Mouse (Mus musculus) kidney, postnatal 14 days (tissue): ENCODE results near the gene Dop1b.
"Not testable (repeated sequence)": the region's sequence is repeated elsewhere in the genome, so short reads cannot be mapped to it uniquely, and the experiment has no call there.

ENCODE experiments used
- DNase-seq: peaks from one replicate; pipeline ENCODE4 v3.0.0; 2022; ENCODE audit warnings: mixed read lengths

Gene Dop1b

DNA sequence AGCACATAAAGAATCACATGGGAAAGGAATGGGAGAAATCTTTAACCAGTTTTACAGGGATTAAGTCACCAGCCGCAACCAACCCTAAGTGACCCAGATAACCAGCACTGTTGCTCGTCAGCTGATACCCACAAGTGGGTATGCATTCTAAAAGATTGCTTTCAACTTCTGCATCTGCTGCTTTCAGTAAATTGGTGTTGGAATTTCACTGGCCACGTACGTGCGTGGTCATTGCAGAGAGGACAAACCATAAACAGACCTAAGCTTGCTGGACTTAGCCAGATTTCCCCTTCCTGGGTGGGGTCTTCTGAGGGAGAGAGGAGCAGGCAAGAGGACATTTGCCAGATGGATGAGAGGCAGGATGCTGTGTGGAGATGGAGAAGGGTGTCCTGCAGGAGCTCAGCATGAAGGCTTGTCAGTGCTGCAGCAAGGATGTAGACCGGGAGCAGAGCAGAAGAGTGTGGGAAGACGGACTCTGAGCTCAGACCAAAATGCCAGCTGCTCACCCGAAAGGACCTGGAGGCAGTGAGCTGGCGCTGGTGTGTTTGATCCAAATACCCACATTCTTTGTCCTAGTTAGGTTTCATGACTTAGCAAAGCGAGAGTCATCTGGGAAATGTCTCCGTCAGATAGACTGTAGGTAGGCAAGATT is 86.3 kb downstream of the Dop1b start:
- DNase-seq, result no peak

DNA sequence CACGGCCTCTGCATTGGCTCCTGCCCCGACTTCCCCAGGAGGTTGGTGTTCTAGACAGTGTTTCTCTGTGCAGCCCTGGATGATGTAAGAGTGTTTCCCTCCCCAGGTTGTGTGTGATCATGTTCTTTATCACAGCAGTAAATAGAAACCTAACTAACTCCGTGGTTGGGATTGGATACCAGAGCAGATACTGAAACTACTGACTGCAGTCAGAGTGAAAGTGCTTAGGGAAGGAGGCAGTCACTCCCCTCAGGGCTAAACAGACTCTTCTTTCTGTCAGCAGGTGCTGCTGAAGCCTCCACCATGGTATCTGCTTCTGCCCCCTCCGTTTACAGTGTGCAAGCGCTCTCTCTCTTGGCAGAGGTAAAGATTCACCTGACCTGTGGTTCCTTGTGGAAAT is 86.9 kb downstream of the Dop1b start:
- DNase-seq, result no peak

DNA sequence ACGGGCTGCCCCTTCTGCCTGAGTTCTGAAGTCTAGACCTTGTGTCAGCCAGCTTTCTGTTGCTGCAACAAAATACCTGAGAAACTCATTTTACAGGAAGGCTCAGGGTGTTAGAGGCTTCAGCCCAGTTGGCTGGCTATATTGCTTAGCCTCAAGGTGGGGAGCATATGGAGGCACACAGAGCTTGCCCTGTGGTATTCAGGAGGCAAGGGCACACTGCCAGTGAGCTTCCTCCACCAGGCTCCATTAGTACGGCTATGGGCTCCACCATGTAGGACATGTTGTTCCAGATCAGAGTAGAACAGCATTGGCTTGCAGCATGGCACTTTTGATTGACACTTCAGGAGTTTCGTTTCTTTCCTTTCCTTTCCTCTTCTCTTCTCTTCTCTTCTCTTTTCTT is 87.4 kb downstream of the Dop1b start:
- no peak for DNase-seq

DNA sequence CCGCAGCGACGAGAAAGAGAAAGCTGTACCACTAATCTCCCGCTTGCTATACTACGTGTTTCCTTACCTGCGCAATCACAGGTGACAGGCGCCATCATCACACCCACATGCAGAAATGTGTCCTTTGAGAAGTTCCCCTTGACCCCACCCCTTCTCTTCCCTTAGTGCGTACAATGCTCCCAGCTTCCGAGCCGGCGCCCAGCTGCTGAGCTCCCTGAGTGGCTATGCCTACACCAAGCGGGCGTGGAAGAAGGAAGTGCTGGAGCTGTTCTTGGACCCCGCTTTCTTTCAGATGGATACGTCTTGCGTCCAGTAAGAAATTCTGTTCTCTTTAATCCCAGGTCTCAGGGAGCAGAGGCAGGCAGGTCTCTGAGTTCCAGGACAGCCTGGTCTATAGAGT is 88.2 kb downstream of the Dop1b start:
- no peak for DNase-seq

DNA sequence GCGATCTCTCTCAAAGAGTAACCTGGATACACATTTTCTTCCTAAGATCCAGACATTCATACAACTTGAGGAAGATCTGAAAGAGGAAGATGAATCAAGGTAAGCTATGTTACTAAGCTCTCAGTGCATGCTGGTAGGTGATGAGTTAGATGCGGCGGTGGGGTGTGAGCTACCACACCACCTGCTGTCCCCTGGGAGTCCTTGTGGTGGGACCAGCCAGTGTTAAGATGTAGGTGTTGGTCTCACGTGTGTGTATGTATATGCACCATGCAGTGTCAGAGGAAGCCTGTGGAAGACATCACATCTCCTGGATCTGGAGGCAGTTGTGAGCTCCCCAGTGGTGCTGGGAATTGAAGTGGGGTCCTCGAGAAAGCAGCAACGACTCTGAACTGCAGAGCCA is 95.5 kb downstream of the Dop1b start:
- no peak for DNase-seq

DNA sequence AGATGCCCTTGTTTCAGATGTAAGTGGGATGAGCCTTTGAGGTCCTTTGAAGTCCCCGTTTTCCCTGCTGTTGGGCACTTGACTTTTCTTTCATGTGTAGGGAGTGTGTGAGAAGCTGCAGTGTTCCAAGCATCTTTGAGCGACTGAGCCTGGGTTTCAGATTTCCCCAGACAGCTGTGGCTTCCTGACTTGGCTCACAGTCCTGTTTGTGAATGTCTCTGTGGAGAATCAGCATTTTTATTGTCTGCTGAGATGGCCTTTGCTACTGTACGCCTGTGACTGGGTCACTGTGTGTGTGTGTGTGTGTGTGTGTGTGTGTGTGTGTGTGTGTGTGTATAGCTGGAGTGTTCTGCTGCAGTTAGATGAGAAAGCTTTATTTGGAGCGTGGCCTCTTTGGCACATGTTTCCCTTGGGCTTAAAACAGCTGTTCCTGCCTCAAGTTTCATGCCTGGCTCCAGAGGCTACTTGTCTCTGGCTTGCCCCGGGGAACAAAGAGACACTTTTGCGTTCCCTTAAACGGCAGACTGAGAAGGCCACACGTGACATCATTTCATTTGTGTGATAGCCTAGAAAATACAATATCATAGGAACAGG is 96.4 kb downstream of the Dop1b start:
- DNase-seq, result peak; percentile 90

DNA sequence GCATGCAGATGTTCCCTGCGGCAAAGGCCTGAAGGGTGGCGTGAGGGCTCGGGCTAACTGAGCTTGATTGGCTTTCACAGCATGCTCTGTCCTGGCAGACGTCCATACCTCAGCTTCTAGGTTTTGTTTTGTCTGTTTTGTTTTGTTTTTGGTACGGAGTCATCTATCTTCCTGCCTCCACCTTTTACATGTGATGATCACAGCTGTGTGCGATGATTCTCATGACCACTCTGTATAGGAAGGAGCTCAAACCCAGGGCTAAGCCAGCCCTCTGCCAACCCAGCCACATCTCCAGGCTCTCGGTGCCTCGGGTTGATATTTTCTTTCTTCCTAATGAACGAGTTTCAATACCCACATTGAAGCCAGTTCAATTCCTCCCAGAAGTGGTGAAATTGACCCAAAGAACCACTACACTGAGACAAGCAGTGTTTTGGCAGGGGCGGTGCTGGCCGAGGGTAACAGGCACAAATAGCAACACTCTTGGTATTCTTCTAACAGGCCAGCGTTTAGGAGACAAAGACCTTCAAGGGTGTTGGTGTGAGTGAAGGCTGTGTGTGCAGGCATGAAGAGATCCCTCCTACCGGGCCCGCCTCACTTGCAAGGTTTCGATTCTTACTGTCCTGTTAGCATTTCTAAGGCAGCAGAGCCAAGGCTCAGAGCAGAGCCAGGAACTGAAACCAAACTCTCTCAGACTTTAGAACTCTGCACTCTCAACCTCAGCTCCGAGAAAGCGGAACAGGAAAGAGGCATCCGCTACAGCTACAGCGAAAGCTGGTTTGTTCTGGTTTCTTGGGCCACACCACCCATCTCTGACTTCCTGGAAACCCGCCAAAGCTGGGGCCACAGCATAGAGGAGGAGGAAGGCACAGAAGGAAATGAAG is 104.4 kb downstream of the Dop1b start:
- peak; percentile 87 for DNase-seq

DNA sequence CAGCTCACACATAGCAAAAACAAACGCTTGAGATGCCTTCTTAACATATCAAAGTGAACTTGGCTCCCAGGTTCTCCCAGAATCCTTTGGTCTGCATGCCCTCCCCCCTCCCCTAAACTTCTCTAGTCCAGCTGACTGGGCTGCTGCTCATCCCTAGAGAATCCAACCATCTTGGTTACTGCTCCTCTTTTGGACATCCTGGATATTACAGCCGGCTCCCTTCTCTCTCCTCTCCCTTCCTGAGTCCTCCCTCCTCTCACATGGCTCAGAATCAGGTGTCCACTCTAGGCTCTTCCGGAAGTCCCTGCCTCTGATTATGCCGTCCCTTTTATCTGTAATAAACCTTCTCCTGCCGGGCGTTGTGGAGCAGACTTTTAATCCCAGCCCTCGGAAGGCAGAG is 105.2 kb downstream of the Dop1b start:
- no peak for DNase-seq

DNA sequence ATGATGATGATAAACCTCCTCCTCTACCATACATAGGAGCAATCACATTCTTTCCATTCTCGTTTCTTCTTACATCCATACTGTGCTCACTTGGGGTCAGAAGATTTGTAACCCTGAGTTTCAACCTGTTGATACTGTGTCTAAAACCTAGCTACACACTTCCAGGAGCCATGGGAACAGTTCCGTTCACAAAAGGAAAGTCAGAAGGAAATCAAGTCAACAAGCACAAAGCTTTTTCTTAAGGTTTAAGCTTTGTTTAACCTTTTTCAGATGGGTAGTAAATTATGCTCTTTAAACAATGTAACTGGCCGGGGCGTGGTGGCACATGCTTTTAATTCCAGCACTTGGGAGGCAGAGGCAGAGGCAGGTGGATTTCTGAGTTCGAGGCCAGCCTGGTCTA is 105.7 kb downstream of the Dop1b start:
- DNase-seq, result no peak

DNA sequence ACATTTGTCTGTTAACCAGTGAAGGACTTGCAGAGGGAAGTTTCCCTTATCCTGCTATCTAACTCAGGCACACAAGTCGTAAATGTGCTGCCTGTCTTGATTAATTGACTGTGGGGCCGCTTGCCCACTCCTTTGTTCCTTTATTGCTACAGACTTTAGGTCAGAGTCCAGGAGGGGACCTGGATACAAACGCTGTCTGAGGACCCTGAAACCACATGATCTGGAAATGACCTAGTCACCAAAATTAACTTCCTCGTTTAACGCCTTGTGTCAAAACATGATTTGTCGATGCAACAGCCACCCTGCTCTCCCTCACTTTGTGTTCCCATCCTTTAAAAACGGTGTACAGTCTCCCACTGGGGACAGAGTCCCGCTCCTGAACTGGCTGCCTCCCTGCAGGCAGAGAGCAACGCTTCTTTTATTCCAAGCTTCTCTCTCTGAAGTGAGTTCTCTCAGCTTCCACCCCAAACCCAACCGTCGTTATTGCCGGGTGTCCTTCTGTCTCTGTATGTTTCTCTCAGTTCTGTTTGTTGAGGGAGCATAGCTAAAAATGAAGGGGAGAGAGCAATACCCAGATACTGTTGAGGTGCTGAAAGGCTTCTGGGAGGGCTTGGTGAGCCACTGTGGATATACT is 107.1 kb downstream of the Dop1b start:
- peak; percentile 33 for DNase-seq

DNA sequence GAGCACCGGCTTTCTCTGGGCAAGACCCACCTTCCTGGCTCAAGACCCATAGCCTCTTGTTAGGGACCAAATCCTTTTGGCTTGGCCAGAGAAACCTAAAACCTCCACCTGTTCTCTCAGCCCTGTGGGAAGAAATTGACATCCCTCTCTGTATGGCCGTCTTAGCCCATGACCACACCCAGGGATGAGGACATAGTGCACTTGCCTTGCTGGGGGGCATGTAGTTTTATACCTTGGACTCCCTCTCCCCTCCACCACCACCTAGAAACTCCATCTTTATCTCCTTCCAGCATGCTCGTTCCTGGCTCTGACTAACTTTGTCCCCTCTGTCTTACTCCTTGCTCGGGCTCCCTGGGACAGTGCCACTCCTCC is 107.6 kb downstream of the Dop1b start:
- no peak for DNase-seq

DNA sequence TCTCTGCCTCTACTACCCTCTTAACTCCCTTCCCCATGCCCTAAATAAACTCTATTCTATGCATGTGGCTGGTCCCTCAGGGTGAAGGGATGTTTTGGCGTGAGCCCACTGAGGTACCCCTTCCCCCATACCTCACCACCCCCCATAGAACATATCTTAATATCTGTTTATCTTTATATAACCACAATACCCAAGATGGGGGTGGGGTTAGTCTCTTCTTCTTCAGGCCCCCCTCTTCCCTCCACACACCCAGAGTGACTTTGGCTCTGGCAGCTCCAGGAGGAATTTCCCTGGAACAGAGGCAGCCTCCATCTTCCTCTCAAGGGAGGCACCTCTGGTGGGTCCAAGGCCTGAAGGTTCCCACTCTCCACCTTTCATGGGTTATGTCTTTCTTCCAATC is 108.3 kb downstream of the Dop1b start:
- DNase-seq, result no peak

DNA sequence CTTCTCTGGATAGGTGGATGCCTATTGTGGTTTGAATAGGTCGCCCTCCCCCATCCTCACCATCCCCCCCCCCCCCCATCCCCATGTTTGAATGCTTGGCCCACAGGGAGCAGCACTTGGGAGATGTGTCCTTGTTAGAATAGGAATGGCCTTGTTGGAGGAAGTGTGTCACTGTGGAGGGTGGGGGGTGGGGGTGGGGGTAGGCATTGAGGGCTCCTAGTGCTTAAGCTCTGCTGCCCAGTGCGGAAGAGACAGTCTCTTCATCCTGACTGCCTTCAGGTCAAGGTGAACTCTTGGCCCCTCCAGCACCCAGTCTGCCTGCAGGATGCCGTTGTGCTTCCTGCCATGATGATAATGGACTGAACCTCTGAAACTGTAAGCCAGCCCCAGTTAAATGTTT is 110.0 kb downstream of the Dop1b start:
- DNase-seq, result no peak

DNA sequence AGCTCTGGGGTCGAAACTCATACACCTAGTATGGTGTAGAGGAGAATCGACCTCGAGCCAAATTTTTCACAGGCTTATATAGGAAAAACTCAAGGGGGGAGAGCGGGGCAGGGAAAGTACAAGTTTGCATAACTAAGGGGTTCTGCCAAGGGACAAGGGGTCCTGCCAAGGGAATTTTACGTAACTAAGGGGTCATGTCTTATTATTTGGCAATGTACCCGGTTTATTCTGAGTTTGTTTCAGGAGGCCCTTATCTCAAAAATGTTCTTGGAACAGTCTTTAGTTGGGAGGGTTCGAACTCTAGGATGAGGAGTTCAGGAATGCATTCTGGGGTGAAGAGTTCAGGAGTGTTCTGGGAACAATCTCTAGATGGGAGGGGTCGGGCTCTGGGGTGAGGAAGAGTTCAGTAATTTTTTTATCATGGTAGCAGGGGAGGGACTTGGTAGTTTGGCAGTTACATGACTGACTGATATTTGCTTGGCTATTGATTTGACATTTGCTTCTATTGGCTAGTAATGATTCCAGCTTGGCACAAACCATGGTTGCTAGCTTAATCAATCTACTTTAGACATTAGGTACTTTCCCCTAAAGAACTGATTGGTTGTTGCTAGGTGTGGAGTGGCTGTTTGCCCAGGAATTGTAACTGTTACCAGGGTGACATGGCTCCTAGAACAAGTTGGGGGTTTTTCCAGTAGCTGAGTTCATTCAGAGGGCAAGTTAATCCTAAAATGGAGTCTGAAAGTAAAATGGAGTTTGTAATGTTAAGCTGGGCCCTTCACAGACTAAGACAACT is 110.9 kb downstream of the Dop1b start:
- not testable (repeated sequence) for DNase-seq

DNA sequence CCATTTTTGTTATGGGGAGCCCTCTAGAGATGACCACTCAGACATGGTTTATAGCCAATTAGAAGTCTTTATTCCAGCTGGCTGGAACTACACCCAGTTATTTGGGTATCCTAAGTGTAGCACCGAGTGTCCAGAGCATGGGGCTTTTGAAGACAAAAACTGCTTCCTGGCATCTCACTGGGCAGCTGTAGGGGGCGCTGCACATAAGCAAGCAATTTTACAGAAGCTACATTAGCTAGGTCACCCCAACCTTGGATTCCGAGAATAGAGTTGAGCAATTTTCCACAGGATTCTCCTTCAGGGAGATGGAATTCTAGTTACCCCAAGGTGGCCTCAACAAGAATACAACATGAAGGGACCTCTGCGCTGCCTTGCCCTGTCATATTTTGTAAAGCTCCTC is 113.1 kb downstream of the Dop1b start:
- no peak for DNase-seq

DNA sequence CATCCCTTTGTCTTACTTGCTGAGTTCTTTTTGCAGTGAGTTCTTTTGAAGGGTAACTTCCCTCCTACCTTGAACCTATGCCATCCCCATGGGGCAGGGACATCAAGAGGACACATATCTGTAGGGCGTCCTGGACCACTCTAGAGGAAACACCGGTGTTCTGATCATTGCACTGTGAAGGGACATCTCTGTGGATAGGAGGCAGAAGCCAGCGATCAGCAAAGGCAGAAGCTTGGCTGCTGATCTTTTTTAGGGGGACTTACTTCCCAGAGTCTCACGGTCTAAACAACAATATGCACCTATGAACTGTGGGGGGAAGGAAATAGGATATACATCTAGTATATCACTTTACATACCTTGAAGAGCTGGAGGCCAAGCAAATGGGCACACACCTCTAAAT is 113.8 kb downstream of the Dop1b start:
- DNase-seq, result no peak

DNA sequence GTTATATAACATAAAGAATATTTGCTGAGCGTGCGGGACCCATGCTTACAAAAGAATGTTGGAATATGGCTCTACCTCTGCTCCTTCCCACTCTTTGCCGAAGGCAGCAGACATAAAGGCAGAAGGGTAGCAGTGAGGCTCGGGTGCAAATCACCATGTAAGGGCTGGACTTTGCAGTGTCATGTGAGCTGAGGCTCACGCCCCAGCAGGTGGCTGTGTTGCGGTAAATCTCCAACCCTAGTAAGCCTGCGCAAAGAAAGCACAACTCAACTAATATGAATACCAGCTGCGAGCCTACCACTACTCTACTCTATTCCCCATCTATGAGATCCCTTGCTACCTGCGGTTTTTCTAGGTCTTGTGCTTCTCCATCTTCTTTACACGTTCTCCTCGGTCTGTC is 114.3 kb downstream of the Dop1b start:
- DNase-seq, result no peak

DNA sequence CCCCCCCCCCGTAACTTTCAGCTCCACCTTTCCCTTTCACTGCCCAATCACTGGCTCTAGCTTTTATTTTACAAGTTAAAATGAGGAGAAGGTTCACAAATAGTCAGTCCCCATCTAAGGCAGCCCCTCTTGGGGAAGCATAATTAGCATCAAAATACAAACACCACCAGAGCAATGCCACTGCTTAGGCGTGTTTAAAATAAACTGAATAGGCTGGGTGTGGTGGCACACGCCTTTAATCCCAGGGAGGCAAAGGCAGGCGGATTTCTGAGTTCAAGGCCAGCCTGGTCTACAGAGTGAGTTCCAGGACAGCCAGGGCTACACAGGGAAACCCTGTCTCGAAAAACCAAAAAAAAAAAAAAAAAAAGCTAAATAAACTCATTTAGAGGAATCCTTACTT is 114.8 kb downstream of the Dop1b start:
- DNase-seq, result not testable (repeated sequence)

DNA sequence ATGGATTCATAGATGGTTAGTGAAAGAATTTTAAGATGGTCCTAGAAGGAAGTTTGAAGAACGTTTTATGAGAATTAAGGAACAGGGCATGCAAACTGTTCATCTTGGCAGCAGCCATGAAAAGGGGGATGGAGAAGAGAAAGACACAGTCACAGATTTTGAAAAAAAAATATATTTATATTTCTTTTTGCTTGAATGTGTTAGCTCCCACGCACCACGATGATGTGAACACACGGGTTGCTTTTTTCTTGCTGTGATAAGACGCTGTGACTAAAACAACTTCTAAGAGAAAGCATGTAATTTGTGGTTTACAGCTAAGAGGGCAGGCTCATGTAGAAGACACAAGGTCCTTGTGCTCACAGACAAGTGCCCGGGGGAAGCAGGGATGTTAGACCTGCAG is 115.2 kb downstream of the Dop1b start:
- no peak for DNase-seq

DNA sequence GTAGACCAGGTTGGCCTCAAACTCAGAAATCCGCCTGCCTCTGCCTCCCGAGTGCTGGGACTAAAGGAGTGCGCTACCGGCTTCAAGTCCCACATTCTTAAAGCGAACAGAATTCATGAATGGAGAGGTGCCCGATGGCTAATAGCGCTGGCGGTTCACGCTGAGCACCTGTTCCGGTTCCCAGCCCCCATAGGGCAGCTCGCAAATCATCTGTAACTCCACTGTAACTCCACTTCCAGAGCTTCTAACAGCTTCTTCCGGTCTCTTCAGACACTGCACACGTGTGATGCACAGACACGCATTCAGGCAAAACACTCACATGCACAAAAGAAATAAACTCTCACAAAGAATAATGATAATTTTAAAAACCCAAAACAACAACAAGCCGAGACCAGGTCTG is 117.8 kb downstream of the Dop1b start:
- no peak for DNase-seq

DNA sequence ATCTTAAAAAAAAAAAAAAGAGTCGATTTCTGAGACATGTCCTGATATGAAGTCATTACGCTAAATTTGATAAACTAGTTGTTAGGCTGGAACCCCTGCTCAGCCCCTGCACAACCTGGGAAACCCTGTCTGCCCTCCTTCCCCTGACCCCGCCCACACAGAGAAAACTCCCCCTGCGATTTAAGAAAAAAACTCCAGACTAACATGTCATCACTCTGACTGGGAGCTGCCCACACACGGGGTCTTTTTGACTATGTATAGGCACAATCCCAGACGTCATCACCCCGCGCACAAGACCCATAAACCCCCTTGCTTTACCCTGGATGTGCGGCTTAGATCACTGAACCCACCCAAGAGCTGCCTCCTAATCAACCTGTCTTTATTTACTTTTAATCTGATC is 118.4 kb downstream of the Dop1b start:
- DNase-seq, result no peak

DNA sequence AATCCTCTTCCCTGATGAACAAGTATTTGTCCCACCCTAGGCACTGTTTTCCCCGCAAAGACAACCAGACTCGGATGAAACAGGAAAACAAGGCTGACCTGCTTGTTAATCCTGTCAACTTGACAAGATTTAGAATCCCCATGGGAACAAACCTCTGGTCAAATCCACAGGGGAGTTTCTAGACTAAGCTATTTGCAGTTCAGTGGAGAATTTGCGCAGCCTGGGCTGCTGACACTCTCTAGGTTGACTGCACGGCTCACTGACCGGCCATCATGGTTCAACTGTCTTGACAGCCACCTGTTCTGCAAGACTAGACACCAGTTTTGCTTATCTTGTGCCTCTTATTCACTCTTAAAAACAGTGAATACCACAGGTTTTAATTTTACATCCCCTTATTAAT is 119.2 kb downstream of the Dop1b start:
- DNase-seq, result peak; percentile 54
